Mouse (Mus musculus) spleen, postnatal 36 days (tissue): Measurements from ENCODE around the gene H2al1h.
"Not testable (repeated sequence)": the region's sequence is repeated elsewhere in the genome, so short reads cannot be mapped to it uniquely, and the experiment has no call there.

Source experiments
- DNase-seq, 2 experiments: peaks; one replicate each; pipeline ENCODE4 v3.0.0; 2022; ENCODE audit warnings: low spot score in 2 of 2, mixed read lengths in 1 of 2

The H2al1h gene

DNA sequence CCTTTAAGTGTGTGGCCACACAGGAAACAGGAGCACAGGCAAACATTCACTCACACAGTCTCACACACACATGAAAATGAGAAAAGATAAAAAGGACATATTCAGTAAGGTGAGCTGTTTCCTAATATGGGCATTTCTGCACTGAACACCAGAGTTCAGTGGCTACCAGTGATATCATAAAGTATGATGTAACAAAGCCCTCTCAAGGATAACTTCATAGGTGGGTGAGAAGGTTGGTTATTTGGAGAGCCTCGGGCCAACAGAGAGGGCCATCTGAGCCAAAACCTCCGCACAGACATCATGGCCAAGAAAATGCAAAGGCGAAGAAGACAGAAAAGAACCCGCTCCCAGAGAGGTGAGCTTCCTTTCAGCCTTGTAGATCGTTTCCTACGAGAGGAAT is at the start of gene H2al1h:
H2al1h (plus strand) TSS at position 301 of the 400 bp plus-strand sequence.
- not testable (repeated sequence) for DNase-seq

DNA sequence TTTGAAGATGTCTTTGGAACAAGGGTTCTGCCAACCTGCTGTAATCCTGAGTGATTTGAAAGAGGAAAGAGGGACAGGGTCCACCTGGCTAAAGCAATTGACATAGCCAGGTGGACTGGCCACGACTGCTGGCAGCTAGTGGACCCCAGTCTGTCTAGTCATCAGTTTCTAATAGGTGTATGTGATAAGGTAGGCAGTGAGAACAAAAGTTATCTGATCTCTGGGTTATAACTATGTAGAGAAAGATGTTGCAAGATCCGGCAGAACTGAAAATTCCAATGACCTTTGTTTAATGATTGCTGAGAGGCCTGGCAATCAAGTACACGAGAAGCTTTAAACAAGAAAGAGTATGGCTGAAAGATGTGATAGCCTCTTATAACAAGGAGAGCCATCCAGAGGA is 48.1 kb upstream of the H2al1h start:
- DNase-seq, result no peak

DNA sequence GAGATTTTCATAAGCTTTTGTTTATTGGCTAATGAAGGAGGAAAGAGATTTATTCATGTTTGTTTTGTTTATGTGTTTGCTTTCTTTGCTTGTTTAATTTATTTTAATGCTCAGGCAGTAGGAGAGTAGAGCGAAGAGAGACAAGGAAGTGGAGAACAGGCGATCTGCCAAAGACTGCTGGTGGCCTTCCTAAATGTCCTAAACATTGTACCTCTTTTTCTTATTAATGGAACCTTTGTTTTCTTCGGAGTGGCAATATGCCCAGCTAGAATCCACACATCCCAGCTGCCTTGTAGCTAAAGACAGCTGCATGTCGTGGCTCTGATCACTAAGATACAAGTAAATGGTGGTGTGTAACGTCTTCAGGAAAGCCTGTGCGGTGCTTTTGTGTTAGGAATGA is 44.2 kb upstream of the H2al1h start:
- DNase-seq, result no peak

DNA sequence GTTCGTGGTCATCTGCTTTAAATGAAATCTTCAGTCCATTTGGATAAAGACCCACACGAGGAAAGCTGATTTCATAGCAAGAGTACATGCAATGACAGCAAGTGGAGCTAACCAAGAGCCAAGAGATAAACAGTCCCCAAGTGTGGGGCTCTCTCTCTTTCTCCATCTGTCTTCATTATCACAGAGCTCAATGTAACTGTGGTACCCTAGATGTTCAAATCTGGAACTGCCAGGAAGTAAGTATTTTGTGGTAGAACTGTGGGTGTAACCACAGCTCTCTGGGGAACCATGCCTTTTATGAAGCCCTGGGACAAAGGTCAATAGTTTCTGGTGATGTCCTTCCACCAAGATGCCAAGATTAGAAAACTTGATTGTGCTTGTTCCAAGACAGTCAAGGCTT is 40.6 kb upstream of the H2al1h start:
- DNase-seq, result no peak

DNA sequence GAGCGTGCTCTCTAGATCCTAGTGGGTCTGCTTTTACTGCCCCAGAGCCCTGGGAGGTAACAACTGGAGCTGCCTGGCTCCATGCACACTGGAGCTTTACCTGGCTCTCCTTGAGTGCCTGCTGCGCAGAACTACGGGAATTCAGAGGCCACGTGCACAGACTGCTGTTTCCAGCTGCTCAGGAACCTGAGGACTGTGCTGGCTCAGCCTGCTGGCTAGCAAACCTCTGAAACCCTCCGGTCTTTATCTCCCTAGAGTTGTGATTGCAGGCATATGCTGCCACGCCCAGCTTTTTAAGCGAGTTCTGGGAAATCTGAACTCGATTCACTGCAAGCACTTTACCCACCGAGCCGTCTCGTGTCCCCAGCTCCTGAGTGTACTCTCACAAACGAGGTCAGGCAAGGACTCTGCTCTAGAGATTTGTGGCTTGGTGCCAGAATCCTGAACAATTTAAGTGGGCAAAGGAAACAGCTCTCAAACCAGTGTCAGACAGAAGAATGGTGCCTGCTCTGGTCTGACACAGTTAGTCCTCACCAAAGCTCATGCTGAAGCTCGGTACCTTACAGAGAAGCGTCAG is 32.9 kb upstream of the H2al1h start:
- DNase-seq, result no peak

DNA sequence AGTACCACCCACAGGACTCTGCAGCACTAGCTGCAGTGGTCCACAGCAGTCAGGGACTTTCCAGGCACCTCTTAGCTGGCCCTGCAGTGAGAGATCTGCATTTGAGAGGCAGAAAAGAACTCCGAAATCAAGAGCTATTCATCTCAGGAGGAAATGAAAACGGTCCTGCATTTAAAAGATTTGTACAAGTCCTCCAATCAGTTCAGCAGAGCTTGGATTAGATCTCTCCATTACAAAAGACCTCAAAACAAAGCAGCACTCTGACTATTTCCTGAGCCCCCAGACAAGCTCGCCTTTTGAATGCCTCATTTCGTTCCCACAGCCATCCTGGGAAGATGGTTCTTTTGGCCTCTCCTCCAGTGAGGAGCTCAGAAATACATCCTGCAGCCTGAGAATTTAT is 32.0 kb upstream of the H2al1h start:
- DNase-seq, result no peak

DNA sequence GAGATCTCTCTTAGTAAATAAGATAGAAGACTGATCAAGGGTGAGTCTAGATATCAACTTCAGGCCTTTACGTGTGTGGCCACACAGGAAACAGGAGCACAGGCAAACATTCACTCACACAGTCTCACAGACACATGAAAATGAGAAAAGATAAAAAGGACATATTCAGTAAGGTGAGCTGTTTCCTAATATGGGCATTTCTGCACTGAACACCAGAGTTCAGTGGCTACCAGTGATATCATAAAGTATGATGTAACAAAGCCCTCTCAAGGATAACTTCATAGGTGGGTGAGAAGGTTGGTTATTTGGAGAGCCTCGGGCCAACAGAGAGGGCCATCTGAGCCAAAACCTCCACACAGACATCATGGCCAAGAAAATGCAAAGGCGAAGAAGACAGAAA is 22.3 kb upstream of the H2al1h start, which contains the start of gene H2al1a:
H2al1a (plus strand) TSS at position 301 of the 400 bp plus-strand sequence.
- DNase-seq, result not testable (repeated sequence)

DNA sequence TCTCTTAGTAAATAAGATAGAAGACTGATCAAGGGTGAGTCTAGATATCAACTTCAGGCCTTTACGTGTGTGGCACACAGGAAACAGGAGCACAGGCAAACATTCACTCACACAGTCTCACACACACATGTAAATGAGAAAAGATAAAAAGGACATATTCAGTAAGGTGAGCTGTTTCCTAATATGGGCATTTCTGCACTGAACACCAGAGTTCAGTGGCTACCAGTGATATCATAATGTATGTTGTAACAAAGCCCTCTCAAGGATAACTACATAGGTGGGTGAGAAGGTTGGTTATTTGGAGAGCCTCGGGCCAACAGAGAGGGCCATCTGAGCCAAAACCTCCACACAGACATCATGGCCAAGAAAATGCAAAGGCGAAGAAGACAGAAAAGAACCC is 19.2 kb upstream of the H2al1h start, which contains the start of gene H2al1b:
H2al1b (plus strand) TSS at position 301 of the 400 bp plus-strand sequence.
- DNase-seq, result not testable (repeated sequence)

DNA sequence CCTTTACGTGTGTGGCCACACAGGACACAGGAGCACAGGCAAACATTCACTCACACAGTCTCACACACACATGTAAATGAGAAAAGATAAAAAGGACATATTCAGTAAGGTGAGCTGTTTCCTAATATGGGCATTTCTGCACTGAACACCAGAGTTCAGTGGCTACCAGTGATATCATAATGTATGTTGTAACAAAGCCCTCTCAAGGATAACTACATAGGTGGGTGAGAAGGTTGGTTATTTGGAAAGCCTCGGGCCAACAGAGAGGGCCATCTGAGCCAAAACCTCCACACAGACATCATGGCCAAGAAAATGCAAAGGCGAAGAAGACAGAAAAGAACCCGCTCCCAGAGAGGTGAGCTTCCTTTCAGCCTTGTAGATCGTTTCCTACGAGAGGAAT is 15.9 kb upstream of the H2al1h start, which contains the start of gene H2al1c:
H2al1c (plus strand) TSS at position 301 of the 400 bp plus-strand sequence.
- DNase-seq, result not testable (repeated sequence)

DNA sequence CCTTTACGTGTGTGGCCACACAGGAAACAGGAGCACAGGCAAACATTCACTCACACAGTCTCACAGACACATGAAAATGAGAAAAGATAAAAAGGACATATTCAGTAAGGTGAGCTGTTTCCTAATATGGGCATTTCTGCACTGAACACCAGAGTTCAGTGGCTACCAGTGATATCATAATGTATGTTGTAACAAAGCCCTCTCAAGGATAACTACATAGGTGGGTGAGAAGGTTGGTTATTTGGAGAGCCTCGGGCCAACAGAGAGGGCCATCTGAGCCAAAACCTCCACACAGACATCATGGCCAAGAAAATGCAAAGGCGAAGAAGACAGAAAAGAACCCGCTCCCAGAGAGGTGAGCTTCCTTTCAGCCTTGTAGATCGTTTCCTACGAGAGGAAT is 12.8 kb upstream of the H2al1h start, which contains the start of gene H2al1d:
H2al1d (plus strand) TSS at position 301 of the 400 bp plus-strand sequence.
- DNase-seq, result not testable (repeated sequence)

DNA sequence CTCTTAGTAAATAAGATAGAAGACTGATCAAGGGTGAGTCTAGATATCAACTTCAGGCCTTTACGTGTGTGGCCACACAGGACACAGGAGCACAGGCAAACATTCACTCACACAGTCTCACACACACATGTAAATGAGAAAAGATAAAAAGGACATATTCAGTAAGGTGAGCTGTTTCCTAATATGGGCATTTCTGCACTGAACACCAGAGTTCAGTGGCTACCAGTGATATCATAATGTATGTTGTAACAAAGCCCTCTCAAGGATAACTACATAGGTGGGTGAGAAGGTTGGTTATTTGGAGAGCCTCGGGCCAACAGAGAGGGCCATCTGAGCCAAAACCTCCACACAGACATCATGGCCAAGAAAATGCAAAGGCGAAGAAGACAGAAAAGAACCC is 9.7 kb upstream of the H2al1h start, which contains the start of gene H2al1e:
H2al1e (plus strand) TSS at position 301 of the 400 bp plus-strand sequence.
- not testable (repeated sequence) for DNase-seq

DNA sequence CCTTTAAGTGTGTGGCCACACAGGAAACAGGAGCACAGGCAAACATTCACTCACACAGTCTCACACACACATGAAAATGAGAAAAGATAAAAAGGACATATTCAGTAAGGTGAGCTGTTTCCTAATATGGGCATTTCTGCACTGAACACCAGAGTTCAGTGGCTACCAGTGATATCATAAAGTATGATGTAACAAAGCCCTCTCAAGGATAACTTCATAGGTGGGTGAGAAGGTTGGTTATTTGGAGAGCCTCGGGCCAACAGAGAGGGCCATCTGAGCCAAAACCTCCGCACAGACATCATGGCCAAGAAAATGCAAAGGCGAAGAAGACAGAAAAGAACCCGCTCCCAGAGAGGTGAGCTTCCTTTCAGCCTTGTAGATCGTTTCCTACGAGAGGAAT is 6.4 kb upstream of the H2al1h start, which contains the start of gene H2al1f:
H2al1f (plus strand) TSS at position 301 of the 400 bp plus-strand sequence.
- DNase-seq, result not testable (repeated sequence)

DNA sequence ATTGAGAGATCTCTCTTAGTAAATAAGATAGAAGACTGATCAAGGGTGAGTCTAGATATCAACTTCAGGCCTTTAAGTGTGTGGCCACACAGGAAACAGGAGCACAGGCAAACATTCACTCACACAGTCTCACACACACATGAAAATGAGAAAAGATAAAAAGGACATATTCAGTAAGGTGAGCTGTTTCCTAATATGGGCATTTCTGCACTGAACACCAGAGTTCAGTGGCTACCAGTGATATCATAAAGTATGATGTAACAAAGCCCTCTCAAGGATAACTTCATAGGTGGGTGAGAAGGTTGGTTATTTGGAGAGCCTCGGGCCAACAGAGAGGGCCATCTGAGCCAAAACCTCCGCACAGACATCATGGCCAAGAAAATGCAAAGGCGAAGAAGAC is 3.3 kb upstream of the H2al1h start, which contains the start of gene H2al1g:
H2al1g (plus strand) TSS at position 301 of the 400 bp plus-strand sequence.
- DNase-seq, result not testable (repeated sequence)

DNA sequence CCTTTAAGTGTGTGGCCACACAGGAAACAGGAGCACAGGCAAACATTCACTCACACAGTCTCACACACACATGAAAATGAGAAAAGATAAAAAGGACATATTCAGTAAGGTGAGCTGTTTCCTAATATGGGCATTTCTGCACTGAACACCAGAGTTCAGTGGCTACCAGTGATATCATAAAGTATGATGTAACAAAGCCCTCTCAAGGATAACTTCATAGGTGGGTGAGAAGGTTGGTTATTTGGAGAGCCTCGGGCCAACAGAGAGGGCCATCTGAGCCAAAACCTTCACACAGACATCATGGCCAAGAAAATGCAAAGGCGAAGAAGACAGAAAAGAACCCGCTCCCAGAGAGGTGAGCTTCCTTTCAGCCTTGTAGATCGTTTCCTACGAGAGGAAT is 3.1 kb downstream of the H2al1h start, which contains the start of gene H2al1i:
H2al1i (plus strand) TSS at position 301 of the 400 bp plus-strand sequence.
- not testable (repeated sequence) for DNase-seq

DNA sequence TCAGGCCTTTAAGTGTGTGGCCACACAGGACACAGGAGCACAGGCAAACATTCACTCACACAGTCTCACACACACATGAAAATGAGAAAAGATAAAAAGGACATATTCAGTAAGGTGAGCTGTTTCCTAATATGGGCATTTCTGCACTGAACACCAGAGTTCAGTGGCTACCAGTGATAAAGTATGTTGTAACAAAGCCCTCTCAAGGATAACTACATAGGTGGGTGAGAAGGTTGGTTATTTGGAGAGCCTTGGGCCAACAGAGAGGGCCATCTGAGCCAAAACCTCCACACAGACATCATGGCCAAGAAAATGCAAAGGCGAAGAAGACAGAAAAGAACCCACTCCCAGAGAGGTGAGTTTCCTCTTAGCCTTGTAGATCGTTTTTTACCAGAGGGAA is 6.2 kb downstream of the H2al1h start, which contains the start of gene H2al1j:
H2al1j (plus strand) TSS at position 301 of the 400 bp plus-strand sequence.
- DNase-seq, result not testable (repeated sequence)

DNA sequence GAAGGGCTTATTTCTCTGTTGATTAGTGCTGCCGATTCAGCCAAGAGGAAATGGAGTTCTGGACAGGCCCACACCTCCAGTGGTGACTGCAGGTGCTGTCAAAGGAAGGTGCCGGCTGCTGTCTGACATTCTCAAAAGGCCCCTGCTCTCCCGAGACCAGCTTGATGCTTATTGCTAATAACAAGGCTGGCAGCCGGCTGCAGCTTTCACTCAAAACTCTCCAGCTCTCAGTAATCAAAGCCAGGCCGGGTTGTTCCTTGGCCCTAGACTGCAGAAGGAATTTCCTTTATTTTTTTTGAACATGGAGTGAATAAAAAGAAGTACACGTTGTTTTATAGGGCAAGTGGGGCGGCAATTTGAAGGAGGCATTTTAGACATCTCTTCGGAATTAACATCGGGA is 24.5 kb downstream of the H2al1h start:
- DNase-seq, result no peak

DNA sequence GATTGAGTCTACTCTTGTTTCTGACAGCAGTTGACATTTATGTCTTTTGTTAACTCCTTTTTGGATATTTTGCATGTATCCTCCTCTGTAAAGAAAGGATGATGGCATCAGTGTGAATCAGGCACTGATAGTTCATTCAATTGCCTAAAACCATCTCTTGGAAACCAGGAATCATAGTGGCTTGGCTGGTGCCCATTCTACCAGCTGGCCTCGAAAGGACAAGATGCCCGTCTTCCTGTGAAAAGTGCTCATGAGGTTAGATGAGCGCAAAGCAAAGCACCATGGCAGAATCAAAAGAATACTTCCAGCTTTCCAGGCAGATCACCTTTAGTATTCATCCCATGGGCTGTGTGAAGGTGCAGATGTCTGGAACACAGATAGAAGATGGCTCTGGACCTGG is 25.5 kb downstream of the H2al1h start:
- no peak for DNase-seq

DNA sequence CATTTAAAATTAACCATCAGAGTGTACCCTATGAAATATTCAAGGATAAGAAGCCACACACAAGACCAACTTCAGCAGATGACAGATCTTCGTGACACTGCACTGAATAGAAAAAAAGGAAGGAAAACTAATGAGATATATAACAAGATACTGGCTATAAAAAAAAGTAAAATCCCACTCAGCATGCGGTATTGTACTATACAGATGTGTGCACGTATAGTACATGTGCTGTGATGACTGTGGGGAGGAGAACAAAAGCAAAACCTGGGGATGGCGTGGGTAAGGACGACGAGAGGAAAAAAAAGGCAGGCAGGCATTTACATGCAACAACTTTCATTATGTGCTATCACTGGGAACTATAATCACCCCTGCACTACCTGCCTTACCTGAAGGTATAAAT is 39.5 kb downstream of the H2al1h start:
- DNase-seq, result no peak

DNA sequence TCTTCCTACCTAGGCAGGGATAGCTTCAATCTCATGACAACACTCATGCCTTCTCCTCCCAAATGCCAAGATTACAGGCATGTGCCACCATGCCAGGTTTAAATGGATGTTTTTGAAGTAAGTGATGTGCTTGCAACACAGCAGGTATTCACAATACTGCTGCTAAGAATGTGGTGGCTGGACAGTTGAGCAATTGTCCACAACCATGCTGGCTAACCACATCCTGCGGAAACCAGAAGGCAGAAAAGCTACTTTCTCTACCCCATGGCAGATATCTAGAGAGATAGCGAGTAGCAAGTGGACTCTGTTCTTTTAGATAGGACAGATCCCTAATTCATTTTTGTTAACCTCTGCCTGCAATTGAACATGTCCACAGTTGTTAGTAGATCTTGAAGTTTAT is 40.0 kb downstream of the H2al1h start:
- peak in 1 of 2 experiments; percentile 0 for DNase-seq

DNA sequence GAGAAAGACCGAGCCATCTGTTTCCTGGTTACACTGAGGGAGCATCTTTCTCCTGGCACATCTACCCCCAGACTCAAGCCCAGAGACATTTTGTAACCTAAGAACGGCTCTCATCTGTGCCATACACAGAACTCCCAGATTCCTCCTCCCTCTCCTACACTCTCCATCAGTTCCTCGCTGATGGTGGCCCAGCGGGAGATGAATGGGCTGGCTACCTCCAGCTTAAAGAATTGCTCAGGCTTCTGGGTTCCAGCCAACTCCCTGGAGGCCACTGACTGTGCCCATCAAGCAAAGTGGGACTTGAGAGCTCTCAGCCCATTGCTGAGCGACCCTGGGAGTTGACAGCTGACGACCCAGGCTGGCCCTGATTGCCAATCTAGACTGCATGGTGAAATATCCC is 42.6 kb downstream of the H2al1h start:
- DNase-seq, result no peak

DNA sequence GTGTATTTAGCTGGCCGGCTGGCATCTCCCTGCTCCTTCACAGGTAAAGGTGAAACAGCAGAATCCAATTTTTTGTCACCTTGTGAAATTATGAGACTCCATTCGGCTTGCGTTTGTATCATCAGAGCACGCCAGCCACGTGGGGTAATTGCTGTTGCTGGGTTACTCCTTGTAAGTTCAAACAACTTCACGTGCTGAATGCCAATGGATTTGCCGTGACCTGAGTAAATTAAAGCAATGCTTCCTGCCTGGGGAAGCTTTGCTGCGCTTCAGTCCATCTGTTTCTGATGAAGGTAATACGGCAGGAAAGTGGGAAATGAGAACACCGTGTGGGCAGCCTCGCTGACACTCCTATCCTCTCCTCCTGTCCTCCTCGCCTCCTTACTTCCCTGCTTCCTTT is 43.9 kb downstream of the H2al1h start:
- DNase-seq, result no peak
